Mouse (Mus musculus): ENCODE data around the gene Gm11733. TPM values are rescaled to one million over a fixed set of nuclear protein-coding genes. Genes with fewer than 3 reads are reported as not detected.

Gene Gm11733
- polyA plus RNA-seq, 1 experiment, result not detected

DNA sequence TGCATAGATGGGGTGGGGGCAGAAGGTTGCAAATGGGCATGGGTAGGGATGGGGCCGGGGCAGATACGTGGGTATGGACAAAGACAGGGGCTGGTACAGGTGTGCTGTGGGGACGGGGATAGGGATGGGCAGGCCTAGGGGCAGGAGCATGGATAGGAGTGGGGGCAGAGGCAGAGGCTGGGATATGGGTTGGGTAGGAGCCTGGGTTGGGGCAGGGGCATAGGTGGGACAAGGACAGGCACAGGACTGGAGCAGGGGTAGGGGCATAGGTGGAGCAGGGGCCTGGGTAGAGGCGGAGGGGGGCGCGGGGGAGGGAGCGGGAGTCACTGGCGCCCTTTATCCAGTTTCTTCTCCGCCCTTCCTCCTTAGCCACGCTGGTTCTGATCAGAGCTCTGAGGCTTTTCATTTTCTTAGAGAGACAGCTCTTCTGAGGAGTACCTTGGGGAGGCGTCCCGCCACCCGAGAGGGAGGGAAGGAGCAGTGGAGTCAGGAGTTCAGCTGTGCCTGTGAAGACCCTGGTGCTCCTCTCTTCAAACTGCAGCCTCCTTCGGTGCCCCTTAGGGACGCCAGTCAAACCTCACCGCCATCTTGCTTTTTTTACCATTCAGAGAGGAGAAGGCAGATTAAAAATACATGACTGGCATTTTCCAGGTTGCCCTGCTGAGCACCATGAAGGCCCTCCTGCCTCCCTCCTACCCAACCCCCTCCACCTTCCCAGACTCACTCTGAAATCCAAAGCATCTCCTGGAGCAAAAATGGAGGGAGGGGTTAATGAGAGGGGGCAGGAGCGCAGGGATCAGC is 7.4 kb downstream of the Gm11733 start:
- Histone ChIP-seq H3K27me3 (ENCODE audit: control insufficient read depth) (no peaks in the 10 kb centered on the region; the same call in 1 of the 2 replicates), H3K4me1 (ENCODE audit: control insufficient read depth) (no peaks in the 10 kb centered on the region), H3K9me3 (ENCODE audit: control insufficient read depth, low read length) (peaks cover 2% of the 10 kb centered on the region; the same call in 1 of the 2 replicates), H3K36me3 (ENCODE audit: control insufficient read depth) (no peaks in the 10 kb centered on the region), H3K4me3 (replicated peaks) (no peak overlapping the region)
- no peak for TF ChIP-seq GATA1 (IDR thresholded peaks at IDR 0.05; ENCODE audit: low read length)

DNA sequence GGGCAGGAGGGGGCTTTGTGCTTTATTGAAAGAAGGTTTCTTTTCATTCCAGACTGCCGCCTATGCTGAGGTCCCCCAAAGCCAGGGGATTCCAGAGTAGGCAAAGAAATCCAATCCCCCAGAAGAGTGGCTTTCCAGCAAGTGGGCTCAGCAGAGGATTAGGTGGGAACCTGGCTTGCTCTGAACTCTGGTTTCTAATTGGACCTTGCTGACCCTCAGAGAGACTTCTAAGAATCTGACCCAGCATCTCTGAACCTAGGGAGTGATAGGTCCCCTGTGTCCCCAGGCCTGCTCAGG is 8.0 kb downstream of the Gm11733 start:
- Histone ChIP-seq H3K27me3 (ENCODE audit: control insufficient read depth) (no peaks in the 10 kb centered on the region; the same call in 1 of the 2 replicates), H3K9me3 (ENCODE audit: control insufficient read depth, low read length) (peaks cover 2% of the 10 kb centered on the region; the same call in 1 of the 2 replicates), H3K4me1 (ENCODE audit: control insufficient read depth) (no peaks in the 10 kb centered on the region), H3K36me3 (ENCODE audit: control insufficient read depth) (no peaks in the 10 kb centered on the region), H3K4me3 (replicated peaks) (no peak overlapping the region)
- TF ChIP-seq GATA1 (IDR thresholded peaks at IDR 0.05; ENCODE audit: low read length) (no peak), TAL1 (IDR thresholded peaks at IDR 0.05; ENCODE audit: low read length) (no peak)

DNA sequence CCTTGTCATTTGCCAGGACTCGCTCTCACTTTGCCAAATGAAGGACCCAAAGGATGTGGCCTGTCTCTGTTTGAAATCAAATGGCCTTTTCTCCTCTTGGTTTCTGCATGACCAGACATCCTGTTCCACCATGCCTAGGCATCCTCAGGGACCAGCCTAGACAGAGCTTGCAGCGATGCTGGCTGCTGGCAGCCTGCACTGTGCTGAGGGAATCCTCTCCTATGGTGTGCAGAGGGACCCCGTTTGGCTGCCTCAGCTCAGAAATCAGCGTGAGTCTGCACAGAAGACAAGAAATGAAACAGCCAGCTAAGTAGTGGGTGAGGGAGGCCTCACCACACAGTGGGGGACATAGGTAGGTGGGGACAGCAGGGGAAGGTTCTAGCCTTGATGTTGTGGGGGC is 12.6 kb downstream of the Gm11733 start:
- TF ChIP-seq GATA1 (IDR thresholded peaks at IDR 0.05; ENCODE audit: low read length), result no peak
- no peak for TF ChIP-seq TAL1 (IDR thresholded peaks at IDR 0.05; ENCODE audit: low read length)
- H3K36me3 ChIP-seq (ENCODE audit: control insufficient read depth), result no peaks in the 10 kb centered on the region
- H3K4me1 ChIP-seq (ENCODE audit: control insufficient read depth), result no peaks in the 10 kb centered on the region
- H3K9me3 ChIP-seq (ENCODE audit: control insufficient read depth, low read length), result peaks cover 3% of the 10 kb centered on the region; the same call in 1 of the 2 replicates
- no peaks in the 10 kb centered on the region; the same call in none of the 2 replicates for H3K27me3 ChIP-seq (ENCODE audit: control insufficient read depth)
- H3K4me3 ChIP-seq (replicated peaks), result no peak overlapping the region

DNA sequence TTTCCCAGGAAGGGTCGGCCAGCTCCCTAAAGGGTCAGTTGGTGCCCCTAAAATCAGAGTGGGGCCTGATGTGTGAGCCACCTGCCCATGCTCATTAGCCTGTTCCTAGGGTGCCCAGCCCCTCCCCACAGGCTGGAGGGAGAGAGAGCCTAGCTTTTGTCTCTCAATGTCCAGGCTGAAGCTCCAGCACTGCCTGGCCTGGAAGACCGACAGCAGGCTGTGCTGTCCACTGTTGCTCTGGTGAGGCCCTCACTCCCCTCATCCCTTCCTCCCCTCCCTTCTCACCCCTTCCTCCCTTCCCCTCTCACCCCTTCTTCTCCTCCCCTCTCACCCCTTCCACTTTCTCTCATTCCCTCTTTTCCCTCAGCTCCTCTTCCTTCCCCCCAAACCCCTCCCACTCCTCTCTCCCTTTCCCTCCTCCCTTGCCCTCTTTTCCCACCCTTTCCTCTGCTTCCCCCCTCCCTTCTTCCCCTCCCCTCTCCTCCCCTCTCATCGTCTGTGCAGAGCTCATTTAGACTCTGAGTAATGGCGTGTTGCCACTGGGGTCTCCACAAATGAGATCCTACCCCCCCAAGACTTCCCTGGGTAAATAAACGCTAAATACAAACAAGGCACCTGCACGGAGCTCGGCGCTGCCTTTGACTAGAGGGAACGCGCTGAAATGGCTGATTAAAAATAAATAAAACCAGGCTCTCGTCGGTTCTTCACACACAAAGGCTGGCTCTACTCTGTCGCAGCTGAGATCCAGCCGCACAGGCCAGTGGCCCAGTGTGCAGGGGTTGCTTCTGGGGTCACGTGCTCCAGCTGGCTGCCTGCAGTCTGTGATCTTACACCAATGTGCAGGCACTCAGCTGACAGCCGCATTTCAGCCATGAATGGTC is 13.3 kb downstream of the Gm11733 start:
- Histone ChIP-seq H3K4me1 (ENCODE audit: control insufficient read depth) (no peaks in the 10 kb centered on the region), H3K9me3 (ENCODE audit: control insufficient read depth, low read length) (peaks cover 3% of the 10 kb centered on the region; the same call in 1 of the 2 replicates), H3K27me3 (ENCODE audit: control insufficient read depth) (no peaks in the 10 kb centered on the region; the same call in none of the 2 replicates), H3K36me3 (ENCODE audit: control insufficient read depth) (no peaks in the 10 kb centered on the region), H3K4me3 (replicated peaks) (no peak overlapping the region)
- TF ChIP-seq TAL1 (IDR thresholded peaks at IDR 0.05; ENCODE audit: low read length) (no peak), GATA1 (IDR thresholded peaks at IDR 0.05; ENCODE audit: low read length) (no peak)

DNA sequence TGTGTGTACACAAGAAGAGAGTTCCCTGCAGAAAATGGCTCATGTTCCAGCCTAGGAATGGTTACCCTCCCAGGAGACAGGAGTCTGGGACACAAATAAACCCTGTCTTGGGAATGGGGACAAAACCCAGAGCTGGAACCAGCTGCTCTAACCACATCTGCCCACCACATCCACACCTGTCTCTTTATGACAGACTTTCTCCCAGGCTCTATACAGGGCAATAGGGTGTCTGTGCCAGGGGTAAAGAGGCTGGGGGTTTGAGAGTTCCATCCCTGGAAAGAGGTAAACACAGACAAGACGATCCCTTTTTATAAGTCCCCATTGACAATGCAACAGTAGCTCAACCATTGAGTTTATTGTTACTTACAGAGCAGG is 14.0 kb downstream of the Gm11733 start:
- TF ChIP-seq TAL1 (IDR thresholded peaks at IDR 0.05; ENCODE audit: low read length) (no peak), GATA1 (IDR thresholded peaks at IDR 0.05; ENCODE audit: low read length) (no peak)
- Histone ChIP-seq H3K4me3 (replicated peaks) (no peak overlapping the region), H3K27me3 (ENCODE audit: control insufficient read depth) (no peaks in the 10 kb centered on the region; the same call in none of the 2 replicates), H3K36me3 (ENCODE audit: control insufficient read depth) (no peaks in the 10 kb centered on the region), H3K4me1 (ENCODE audit: control insufficient read depth) (no peaks in the 10 kb centered on the region), H3K9me3 (ENCODE audit: control insufficient read depth, low read length) (peaks cover 3% of the 10 kb centered on the region; the same call in 1 of the 2 replicates)

DNA sequence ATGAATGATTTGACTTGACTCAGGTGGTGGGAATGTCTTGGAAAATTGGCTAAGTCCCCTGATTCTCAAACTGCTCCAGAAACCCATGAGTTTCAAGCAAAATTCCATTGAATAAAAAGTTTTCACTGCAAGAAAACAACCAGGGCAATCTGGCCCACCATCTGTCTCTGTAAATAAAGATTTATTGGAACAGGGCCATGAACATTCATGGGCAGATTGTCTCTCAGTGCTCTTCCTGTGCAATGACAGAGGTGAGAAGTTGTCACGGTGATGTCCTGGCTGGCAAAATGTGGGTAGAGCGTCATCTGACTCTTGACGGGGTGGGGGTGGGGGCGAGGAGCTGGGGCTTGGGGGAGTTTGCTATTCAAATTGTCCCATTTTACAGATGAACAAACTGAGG is 24.8 kb downstream of the Gm11733 start:
- Histone ChIP-seq H3K4me3 (replicated peaks) (no peak overlapping the region), H3K9me3 (ENCODE audit: control insufficient read depth, low read length) (peaks cover 10% of the 10 kb centered on the region), H3K4me1 (ENCODE audit: control insufficient read depth) (no peaks in the 10 kb centered on the region), H3K27me3 (ENCODE audit: control insufficient read depth) (no peaks in the 10 kb centered on the region), H3K36me3 (ENCODE audit: control insufficient read depth) (no peaks in the 10 kb centered on the region)
- TF ChIP-seq GATA1 (IDR thresholded peaks at IDR 0.05; ENCODE audit: low read length) (no peak), TAL1 (IDR thresholded peaks at IDR 0.05; ENCODE audit: low read length) (no peak)

DNA sequence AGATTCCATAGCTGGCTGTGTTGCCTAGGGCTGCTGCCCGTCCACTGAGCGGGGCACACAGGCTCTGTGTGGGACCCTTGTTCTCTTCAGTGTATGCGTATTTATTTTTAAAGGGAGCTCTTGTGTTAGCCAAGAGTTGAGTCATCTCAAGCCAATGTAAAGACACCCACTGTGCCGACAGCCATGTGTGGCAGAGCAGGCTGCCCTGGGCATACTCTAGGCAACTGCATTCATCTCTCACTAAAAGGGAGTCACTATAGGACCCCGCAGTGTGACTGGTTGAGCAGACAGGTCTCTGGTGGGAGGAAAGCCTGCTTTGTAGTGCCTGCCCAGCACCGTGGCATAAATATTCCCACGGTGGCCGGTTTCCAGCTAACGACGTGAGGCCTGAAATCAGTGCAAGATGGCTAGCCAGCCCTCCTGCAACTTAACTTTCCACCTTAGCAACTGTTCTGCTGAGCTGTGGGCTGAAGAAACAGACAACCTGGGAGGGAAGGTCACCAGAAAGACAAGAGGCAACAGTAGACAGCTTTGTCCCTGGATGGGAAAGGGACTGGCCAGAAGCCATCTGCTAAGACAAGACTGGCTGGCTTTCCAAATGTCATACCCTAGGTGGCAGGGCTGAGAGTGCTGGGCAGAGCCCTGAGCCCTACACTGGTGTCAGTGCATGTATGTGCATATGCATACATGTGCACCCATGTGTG is 31.7 kb downstream of the Gm11733 start:
- Histone ChIP-seq H3K27me3 (ENCODE audit: control insufficient read depth) (no peaks in the 10 kb centered on the region), H3K4me1 (ENCODE audit: control insufficient read depth) (no peaks in the 10 kb centered on the region), H3K4me3 (replicated peaks) (no peak overlapping the region), H3K36me3 (ENCODE audit: control insufficient read depth) (no peaks in the 10 kb centered on the region), H3K9me3 (ENCODE audit: control insufficient read depth, low read length) (peaks cover 4% of the 10 kb centered on the region)
- TF ChIP-seq GATA1 (IDR thresholded peaks at IDR 0.05; ENCODE audit: low read length), result no peak
- TF ChIP-seq TAL1 (IDR thresholded peaks at IDR 0.05; ENCODE audit: low read length), result no peak

DNA sequence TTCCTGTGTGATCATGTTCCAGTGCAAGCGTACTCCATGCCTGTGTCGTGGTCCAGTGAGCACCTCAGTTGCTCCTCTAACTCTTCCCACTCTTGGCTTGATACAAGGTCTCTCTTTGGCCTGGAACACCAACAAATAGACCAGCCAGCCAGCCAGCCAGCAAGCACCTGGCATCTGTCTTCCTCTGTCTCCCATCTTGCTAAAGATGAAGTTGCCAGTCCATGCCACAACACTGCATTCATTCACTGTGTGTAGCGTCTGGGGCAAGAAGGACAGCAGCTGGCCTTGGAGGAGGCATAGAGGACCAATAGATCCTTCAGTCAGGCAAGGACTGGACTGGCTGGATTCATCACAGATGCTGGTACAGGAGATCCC is 32.2 kb downstream of the Gm11733 start:
- Histone ChIP-seq H3K36me3 (ENCODE audit: control insufficient read depth) (no peaks in the 10 kb centered on the region), H3K4me3 (replicated peaks) (no peak overlapping the region), H3K9me3 (ENCODE audit: control insufficient read depth, low read length) (peaks cover 2% of the 10 kb centered on the region), H3K4me1 (ENCODE audit: control insufficient read depth) (no peaks in the 10 kb centered on the region), H3K27me3 (ENCODE audit: control insufficient read depth) (no peaks in the 10 kb centered on the region)
- no peak for TF ChIP-seq TAL1 (IDR thresholded peaks at IDR 0.05; ENCODE audit: low read length)
- no peak for TF ChIP-seq GATA1 (IDR thresholded peaks at IDR 0.05; ENCODE audit: low read length)

Measured in erythroblast, embryonic 14.5 days (primary cell).